Mouse (Mus musculus) limb, embryonic 15.5 days (tissue): ENCODE data around the gene Nfic. TPM values are rescaled to one million over a fixed set of nuclear protein-coding genes. Genes with fewer than 3 reads are reported as not detected.

Experiments used
- ATAC-seq: fragments of 200-750 bp; cut with Nextera tagmentation; 2 replicates; pipeline ENCODE4 v1.8.0; 2017; ENCODE audit warnings: low read depth, moderate TSS enrichment; ENCODE audit not compliant: insufficient number of reproducible peaks, low FRiP score, low TSS enrichment
- H3K27ac ChIP-seq: fragments of 300-500 bp; sonication (generic); 2 replicates; pipeline ENCODE4 v1.5.1; 2015; ENCODE audit warnings: moderate library complexity, mild to moderate bottlenecking, inconsistent platforms
- H3K27me3 ChIP-seq: fragments of 300-500 bp; sonication (generic); 2 replicates; pipeline ENCODE4 v1.6.1; 2015; ENCODE audit warnings: inconsistent platforms
- H3K36me3 ChIP-seq: fragments of 300-500 bp; sonication (generic); 2 replicates; pipeline ENCODE4 v1.6.1; 2015; ENCODE audit warnings: inconsistent platforms
- H3K4me1 ChIP-seq: fragments of 300-500 bp; sonication (generic); 2 replicates; pipeline ENCODE4 v1.6.1; 2015; ENCODE audit warnings: inconsistent platforms
- H3K4me2 ChIP-seq: fragments of 300-500 bp; sonication (generic); 2 replicates; pipeline ENCODE4 v1.6.1; 2015; ENCODE audit warnings: mild to moderate bottlenecking, inconsistent platforms
- H3K4me3 ChIP-seq: fragments of 300-500 bp; sonication (generic); 2 replicates; pipeline ENCODE4 v1.5.1; 2015; ENCODE audit warnings: mild to moderate bottlenecking, inconsistent platforms
- H3K9ac ChIP-seq: fragments of 300-500 bp; sonication (generic); 2 replicates; pipeline ENCODE4 v1.6.1; 2015; ENCODE audit warnings: inconsistent platforms
- H3K9me3 ChIP-seq: fragments of 300-500 bp; sonication (generic); 2 replicates; pipeline ENCODE4 v1.6.1; 2016; ENCODE audit warnings: inconsistent platforms
- WGBS: fragments of 180-500 bp; shearing (Covaris S2); methylation state at CpG from one replicate; pipeline ENCODE4 v1.1.7; 2015; 5-methylcytosine and 5-hydroxymethylcytosine counted together
- microRNA-seq: library from miRNA; unstranded; fragments of <30 nt; microRNA quantifications from one replicate; pipeline ENCODE4, GENCODE M21; 2016
- polyA plus RNA-seq: library from polyadenylated mRNA; unstranded; fragments of >200 nt; fragmentation: Nextera tagmentation; extraction: Ambion mirVana; gene quantifications from 2 replicates; pipeline ENCODE4 v1.2.1, GENCODE M21; 2015

The Nfic gene
- polyA plus RNA-seq, 1 experiment from 2014 or later, result 138 TPM

- no peaks in the 10 kb centered on the region for H3K9me3 ChIP-seq
- peaks cover 30% of the 10 kb centered on the region for H3K4me1 ChIP-seq
- 0 out of 2 replicates have a peak overlapping the region, but pooled peaks have one; percentile 33 for H3K27ac ChIP-seq
- H3K36me3 ChIP-seq, result peaks cover 14% of the 10 kb centered on the region
- no peak overlapping the region for H3K4me2 ChIP-seq
- 0 out of 2 replicates have a peak, but pooled peaks cover 3% of the 10 kb centered on the region for H3K27me3 ChIP-seq
- ATAC-seq, result no peak
- no peak overlapping the region for H3K4me3 ChIP-seq
- no peak overlapping the region for H3K9ac ChIP-seq
- WGBS, result 19% methylated on average over 9 of the region's 9 CpGs
These were observed 103.7 kb downstream of the Nfic start for GRCm38 (mm10) chr10:81351678-81352291.

- peaks cover 16% of the 10 kb centered on the region for H3K36me3 ChIP-seq
- peak within 1 kb of the TSS; percentile 84 for H3K4me2 ChIP-seq
- H3K9ac ChIP-seq, result peak within 1 kb of the TSS; percentile 78
- H3K27ac ChIP-seq, result peak within 1 kb of the TSS; percentile 78
- under 1% methylated on average over 54 of the region's 54 CpGs for WGBS
- H3K9me3 ChIP-seq, result no peaks in the 10 kb centered on the region
- H3K4me1 ChIP-seq, result peaks cover 32% of the 10 kb centered on the region
- peaks cover 3% of the 10 kb centered on the region; the same call in 1 of the 2 replicates for H3K27me3 ChIP-seq
- H3K4me3 ChIP-seq, result peak within 1 kb of the TSS; percentile 79
- peak; percentile 95 for ATAC-seq
These were observed 104.9 kb downstream of the Nfic start, which contains the start of gene Hmg20b for GRCm38 (mm10) chr10:81350351-81351063. Gene Hmg20b (minus strand): TSS chr10:81350480.

- peak overlapping the region; percentile 77 for H3K27ac ChIP-seq
- H3K4me1 ChIP-seq, result peaks cover 32% of the 10 kb centered on the region
- under 1% methylated on average over 29 of the region's 29 CpGs for WGBS
- H3K9ac ChIP-seq, result peak overlapping the region; percentile 78
- peaks cover 9% of the 10 kb centered on the region for H3K27me3 ChIP-seq
- peak; percentile 12; the same call in 1 of the 2 replicates for ATAC-seq
- peaks cover 19% of the 10 kb centered on the region for H3K36me3 ChIP-seq
- H3K4me3 ChIP-seq, result peak overlapping the region; percentile 79
- no peaks in the 10 kb centered on the region for H3K9me3 ChIP-seq
- peak overlapping the region; percentile 84 for H3K4me2 ChIP-seq
These were observed 105.5 kb downstream of the Nfic start for GRCm38 (mm10) chr10:81349961-81350350.

GRCm38 (mm10) chr10:81349146-81349545 lies 106.3 kb downstream of the Nfic start:
- Histone ChIP-seq H3K4me2 (peak overlapping the region; percentile 84), H3K27me3 (peaks cover 16% of the 10 kb centered on the region), H3K9ac (peak overlapping the region; percentile 78; the same call in 1 of the 2 replicates), H3K4me3 (peak overlapping the region; percentile 79), H3K9me3 (no peaks in the 10 kb centered on the region), H3K36me3 (peaks cover 19% of the 10 kb centered on the region), H3K27ac (0 out of 2 replicates have a peak overlapping the region, but pooled peaks have one; percentile 77), H3K4me1 (peaks cover 32% of the 10 kb centered on the region)
- no peak for ATAC-seq
- WGBS, result 7% methylated on average over 12 of the region's 12 CpGs

GRCm38 (mm10) chr10:81346453-81347067 lies 108.9 kb downstream of the Nfic start:
- H3K27ac ChIP-seq, result 0 out of 2 replicates have a peak overlapping the region, but pooled peaks have one; percentile 50
- no peak for ATAC-seq
- H3K4me1 ChIP-seq, result peaks cover 41% of the 10 kb centered on the region
- peaks cover 41% of the 10 kb centered on the region for H3K27me3 ChIP-seq
- H3K4me3 ChIP-seq, result peak overlapping the region; percentile 33
- peak overlapping the region; percentile 28; the same call in 1 of the 2 replicates for H3K9ac ChIP-seq
- WGBS, result 12% methylated on average over 50 of the region's 55 CpGs
- H3K9me3 ChIP-seq, result no peaks in the 10 kb centered on the region
- H3K4me2 ChIP-seq, result peak overlapping the region; percentile 49
- H3K36me3 ChIP-seq, result peaks cover 19% of the 10 kb centered on the region

Small RNA genes lying within 50 kb of the gene (microRNA-seq; reads per million reads assigned to microRNA genes)
- gene Gm25595, result not detected
- 1.2 reads per million for gene Mir1191b
- not detected for gene Mir6913

Other genes starting within 250 kb of the Nfic start
- 0.25 and 0.28 TPM in 2 replicates for gene Atcay, start 224.8 kb downstream of the Nfic start, polyA plus RNA-seq
- 8.7 and 10.9 TPM in 2 replicates for gene Zfr2, start 222.5 kb downstream of the Nfic start, polyA plus RNA-seq
- 5.4 and 6.0 TPM in 2 replicates for gene Matk, start 202.7 kb downstream of the Nfic start, polyA plus RNA-seq
- gene Mrpl54, start 188.7 kb downstream of the Nfic start, polyA plus RNA-seq, result 189 and 194 TPM in 2 replicates
- gene Apba3, start 188.7 kb downstream of the Nfic start, polyA plus RNA-seq, result 77.1 and 87.5 TPM in 2 replicates
- gene Tjp3, start 164.1 kb downstream of the Nfic start, polyA plus RNA-seq, result 8.4 and 9.9 TPM in 2 replicates
- 44.8 and 48.1 TPM in 2 replicates for gene Pip5k1c, start 162.7 kb downstream of the Nfic start, polyA plus RNA-seq
- 37.3 and 39.3 TPM in 2 replicates for gene Cactin, start 134.5 kb downstream of the Nfic start, polyA plus RNA-seq
- 11.9 and 12.8 TPM in 2 replicates for gene Tbxa2r, start 126.9 kb downstream of the Nfic start, polyA plus RNA-seq
- 0.04 and 0.07 TPM in 2 replicates for gene Gipc3, start 112.4 kb downstream of the Nfic start, polyA plus RNA-seq
- 86.0 and 89.9 TPM in 2 replicates for gene Hmg20b, start 105.2 kb downstream of the Nfic start, polyA plus RNA-seq
- 13.3 and 13.4 TPM in 2 replicates for gene Mfsd12, start 98.1 kb downstream of the Nfic start, polyA plus RNA-seq
- gene 4930404N11Rik, start 89.8 kb downstream of the Nfic start, polyA plus RNA-seq, result 0.60 and 1.6 TPM in 2 replicates
- 82.2 and 90.9 TPM in 2 replicates for gene Fzr1, start 77.1 kb downstream of the Nfic start, polyA plus RNA-seq
- 79.8 and 88.7 TPM in 2 replicates for gene Dohh, start 71.2 kb downstream of the Nfic start, polyA plus RNA-seq
- 2.1 and 3.1 TPM in 2 replicates for gene Gm48551, start 71.2 kb downstream of the Nfic start, polyA plus RNA-seq
- gene Gm48552, start 66.6 kb downstream of the Nfic start, polyA plus RNA-seq, result 0.51 and 1.7 TPM in 2 replicates
- gene Smim24, start 62.6 kb downstream of the Nfic start, polyA plus RNA-seq, result 2.9 and 3.6 TPM in 2 replicates
- gene Celf5, start 27.1 kb upstream of the Nfic start, polyA plus RNA-seq, result 1.1 and 1.3 TPM in 2 replicates
- 94.0 and 95.1 TPM in 2 replicates for gene Ncln, start 40.8 kb upstream of the Nfic start, polyA plus RNA-seq
- 0.67 and 0.72 TPM in 2 replicates for gene S1pr4, start 44.5 kb upstream of the Nfic start, polyA plus RNA-seq
- 7.3 and 7.9 TPM in 2 replicates for gene Gna15, start 68.6 kb upstream of the Nfic start, polyA plus RNA-seq
- 80.4 and 81.7 TPM in 2 replicates for gene Gna11, start 89.6 kb upstream of the Nfic start, polyA plus RNA-seq
- gene Aes, start 103.9 kb upstream of the Nfic start, polyA plus RNA-seq, result 517 and 519 TPM in 2 replicates
- gene Tle2, start 118.9 kb upstream of the Nfic start, polyA plus RNA-seq, result 39.7 and 41.7 TPM in 2 replicates
- 9.9 and 11.7 TPM in 2 replicates for gene Tle6, start 145.4 kb upstream of the Nfic start, polyA plus RNA-seq
- gene BC025920, start 150.6 kb upstream of the Nfic start, polyA plus RNA-seq, result 0.81 and 1.0 TPM in 2 replicates
- gene Sirt6, start 172.2 kb upstream of the Nfic start, polyA plus RNA-seq, result 41.7 and 42.3 TPM in 2 replicates
- gene Ankrd24, start 172.9 kb upstream of the Nfic start, polyA plus RNA-seq, result 8.8 and 11.9 TPM in 2 replicates
- 4.2 and 4.6 TPM in 2 replicates for gene Gm10778, start 193.4 kb upstream of the Nfic start, polyA plus RNA-seq
- 12.4 and 15.8 TPM in 2 replicates for gene Zfp433, start 249.2 kb upstream of the Nfic start, polyA plus RNA-seq